Mouse (Mus musculus): ENCODE results near the gene Fxn.
"Not testable (repeated sequence)": the region's sequence is repeated elsewhere in the genome, so short reads cannot be mapped to it uniquely, and the experiment has no call there.

The Fxn gene

DNA sequence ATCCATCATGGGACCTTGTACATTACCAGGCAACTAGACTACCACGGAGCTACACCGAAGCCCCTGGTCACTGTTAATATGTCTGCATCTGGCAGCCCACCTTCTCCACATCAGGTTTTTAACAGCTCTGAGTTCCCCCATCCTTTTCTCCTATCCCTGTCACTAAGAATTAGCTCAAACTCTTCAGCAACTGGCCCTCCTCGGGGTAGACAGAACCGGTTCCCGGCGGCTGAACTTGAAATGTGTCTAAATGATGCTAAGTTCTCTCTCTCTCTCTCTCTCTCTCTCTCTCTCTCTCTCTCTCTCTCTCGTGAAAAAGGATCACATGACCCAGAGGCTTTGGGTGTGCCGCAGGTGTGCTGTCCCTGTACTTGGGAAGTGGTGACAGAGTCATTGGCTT lies 39.1 kb downstream of the Fxn start:
- DNase-seq = no peak

DNA sequence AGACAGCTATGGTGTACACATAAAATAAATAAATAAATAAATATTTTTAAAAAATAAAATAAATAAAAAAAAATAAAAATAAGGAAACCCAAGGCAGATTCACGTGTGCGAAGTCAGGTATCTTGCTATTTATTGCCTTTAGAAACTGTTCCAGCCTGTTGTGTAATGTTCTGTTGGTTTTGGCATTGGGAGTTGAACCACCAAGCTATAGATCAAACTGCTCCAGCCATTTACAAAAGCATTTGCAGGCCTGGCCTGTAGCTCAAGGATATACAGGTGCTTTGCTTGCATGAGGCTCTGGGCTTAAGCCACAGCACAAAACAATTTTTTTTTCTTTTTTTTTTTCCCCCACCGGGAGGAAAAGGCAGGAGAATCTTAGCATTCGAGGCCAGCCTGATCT lies 42.4 kb downstream of the Fxn start:
- DNase-seq = no peak

DNA sequence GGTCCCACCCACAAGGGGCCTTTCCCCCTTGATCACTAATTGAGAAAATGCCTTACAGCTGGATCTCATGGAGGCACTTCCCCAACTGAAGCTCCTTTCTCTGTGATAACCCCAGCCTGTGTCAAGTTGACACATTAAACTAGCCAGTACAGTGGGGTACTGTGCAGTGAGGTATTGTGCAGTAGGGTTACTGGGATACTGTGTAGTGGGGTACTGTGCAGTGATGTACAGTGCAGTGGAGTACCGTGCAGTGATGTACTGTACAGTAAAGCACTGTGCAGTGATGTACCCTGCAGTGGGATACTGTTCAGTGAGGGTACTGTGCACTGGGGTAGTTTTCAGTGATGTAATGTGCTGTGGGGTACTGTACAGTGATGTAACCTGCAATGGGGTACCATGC lies 48.0 kb downstream of the Fxn start:
- not testable (repeated sequence) for DNase-seq

DNA sequence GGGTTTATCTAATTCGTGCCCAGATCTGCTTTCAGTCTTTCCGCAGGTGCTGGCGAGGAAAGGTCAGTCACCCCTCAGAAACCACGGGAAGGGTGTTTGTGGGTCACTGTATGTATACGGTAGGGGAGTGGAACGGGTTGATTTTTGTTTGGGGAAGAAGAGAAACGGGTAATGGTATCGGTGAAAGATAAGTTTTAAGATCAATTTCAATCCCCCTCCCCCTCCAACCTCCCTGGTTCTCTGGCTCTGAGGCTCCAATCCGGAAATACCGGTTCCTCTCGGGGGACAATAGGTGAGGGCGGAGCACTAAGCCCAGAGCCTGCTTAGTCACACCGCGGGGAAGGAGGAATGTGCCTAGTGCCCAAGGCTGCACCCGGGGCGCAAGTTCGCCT lies 55.1 kb downstream of the Fxn start:
- no peak for DNase-seq

DNA sequence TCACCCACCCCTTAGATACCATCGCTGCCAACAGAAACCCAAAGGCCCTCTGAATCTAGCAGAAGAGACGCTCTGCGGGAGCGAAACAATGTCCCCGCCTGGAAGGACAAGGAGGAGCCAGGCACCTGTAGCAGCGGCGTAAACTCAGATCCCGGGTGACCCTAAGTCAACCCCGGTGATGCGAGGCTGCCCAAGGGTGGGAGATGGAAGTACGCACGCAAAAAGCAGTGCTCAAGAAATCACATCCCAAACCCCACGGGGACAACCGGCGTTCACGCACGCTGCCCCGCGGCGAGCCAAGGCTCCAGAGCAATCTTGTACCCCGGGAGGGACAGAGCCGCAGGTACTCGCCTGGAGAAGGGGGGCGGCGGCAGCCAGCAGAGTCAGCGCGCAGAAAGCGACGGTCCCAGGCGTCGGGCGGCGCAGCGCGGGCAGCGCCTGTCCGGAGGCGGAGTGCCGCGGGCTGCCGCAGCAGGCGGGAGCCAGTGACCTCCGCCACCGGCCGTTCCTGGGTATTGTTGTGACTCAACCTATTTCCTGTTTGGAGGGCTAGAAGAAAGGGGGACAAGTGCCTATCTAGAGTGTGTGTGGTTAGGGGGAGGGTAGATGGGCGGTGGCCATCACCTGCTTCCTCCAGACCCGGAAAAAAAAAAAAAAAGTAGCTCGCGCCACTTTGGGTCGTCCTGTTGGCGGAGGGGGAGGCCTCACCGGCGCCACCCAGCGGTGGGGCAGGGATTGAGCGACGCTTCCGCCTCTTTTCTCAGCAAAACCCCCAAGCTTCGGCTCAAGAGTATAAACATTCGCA lies 55.7 kb downstream of the Fxn start, which contains the start of gene Tjp2:
TSS of gene Tjp2 (minus strand) at position 531 of the 805 bp plus-strand sequence.
- DNase-seq = peak; percentile 9

DNA sequence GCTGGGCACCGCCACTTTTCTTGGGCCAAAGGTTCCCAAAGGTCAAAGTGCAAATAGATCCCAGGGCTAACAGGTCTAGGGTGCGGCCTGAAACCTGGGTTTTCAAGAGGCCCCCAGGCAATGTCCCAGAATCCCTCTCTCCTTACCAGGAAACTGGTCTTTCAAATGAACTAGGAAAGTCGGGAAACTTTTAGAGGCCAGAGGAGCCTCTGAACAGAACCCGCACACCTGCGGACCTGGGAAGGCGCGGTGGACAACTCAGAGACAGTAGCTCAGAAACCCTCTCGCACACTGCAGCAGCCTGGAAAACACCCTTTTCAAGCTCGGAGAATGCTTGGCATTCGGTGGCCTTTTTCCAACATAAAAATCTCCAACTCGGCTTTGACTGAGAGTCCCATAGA lies 56.6 kb downstream of the Fxn start:
- DNase-seq = no peak

DNA sequence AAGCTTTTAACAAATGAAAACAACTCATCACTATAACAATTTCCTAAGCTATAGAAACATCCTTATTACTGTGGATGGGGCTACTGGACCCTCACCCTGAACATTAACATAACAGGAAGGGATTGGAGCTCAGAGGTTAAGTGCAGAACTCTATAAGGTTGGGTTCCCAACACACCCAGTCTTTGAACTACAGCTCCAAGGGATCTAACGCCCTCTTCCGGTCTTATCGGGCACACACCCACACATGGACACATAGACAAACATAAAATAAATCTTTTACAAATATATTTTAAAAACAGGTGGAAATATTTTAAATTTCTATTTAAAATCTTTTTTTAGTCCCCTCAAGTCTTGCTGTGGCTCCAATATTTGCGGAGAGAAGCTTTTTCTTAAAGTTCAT lies 59.0 kb downstream of the Fxn start:
- no peak for DNase-seq

DNA sequence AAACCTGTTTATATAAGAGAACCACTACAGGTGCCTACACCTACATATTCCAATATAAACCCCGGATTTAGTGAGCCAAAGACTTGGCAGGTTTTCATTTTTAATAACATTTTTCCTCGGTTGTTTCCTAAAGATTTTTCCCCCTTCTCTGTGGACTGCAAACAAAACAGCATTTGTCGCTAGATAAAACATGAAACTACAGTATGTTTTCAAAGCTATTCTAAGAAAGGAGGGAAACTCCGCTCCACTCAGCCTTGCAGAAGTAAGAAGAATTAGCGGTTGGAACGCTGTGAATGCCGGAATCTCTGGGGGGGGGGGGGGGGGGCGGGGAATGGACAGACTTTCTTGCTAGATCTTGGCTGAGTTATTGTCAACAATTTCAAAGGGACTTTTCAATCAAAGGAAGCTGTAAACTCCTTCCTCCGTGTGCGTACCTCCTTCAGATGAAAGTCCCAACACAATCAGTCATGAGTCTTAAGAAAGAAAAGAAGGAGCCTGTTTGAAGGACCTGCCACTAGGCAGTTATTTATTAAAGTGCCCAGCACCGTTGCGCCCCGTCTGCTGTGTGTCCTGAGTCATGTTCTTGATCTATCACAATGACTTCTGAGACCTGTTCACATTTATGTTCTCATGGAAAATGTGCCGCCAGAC lies 59.5 kb downstream of the Fxn start:
- no peak for DNase-seq

DNA sequence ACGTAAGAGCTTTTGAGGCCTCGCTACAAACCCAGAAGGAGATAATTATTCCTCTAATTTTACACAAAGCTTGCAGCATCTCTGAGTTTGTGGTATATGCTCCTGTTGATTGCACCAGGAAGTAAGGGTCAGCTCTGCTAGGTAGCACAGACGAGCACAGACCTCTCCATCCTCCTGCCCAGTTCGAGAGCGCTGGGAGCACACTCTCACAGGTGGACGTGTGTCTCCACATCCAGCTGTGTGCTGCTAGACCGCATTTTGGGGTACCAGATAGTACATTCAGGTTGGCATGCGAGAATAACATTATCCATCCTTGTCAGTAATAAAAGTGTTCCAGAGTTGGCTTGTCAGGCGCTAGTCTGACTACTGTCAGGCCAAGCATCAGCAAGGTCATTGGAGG lies 61.4 kb downstream of the Fxn start:
- no peak for DNase-seq

DNA sequence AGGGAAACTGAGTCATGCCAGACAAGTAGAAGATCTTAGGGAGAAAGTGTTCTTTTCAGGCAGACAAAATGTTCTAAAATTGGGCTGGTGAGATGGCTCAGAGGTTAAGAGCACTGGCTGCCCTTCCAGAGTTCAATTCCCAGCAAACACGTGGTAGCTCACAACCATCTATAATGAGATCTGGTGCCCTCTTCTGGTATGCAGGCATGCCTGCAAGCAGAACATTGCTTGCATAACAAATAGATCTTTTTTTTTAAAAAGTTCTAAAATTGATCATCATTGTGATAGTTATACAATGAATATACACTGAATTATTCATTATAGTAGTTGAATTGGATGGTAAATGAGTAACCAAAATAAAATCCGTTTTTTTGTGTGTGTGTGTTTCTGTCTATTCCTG lies 62.1 kb downstream of the Fxn start:
- no peak for DNase-seq

DNA sequence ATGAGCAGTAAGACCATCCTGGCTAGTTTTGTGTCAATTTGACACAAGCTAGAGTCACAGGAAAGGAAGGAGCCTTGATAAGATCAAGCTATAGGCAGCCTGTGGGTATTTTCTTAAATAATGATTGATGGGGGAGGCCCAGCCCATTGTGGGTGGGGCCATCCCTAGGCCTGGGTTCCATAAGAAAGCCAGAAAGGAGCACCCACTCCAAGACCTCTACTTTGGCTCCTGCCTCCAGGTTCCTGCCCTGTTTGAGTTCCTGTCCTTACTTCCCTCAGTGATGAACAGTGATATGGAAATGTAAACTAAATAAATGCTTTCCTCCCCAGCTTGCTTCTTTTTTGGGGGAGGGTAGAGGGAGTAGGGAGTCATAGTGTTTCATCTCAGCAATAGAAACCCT lies 62.6 kb downstream of the Fxn start:
- no peak for DNase-seq

DNA sequence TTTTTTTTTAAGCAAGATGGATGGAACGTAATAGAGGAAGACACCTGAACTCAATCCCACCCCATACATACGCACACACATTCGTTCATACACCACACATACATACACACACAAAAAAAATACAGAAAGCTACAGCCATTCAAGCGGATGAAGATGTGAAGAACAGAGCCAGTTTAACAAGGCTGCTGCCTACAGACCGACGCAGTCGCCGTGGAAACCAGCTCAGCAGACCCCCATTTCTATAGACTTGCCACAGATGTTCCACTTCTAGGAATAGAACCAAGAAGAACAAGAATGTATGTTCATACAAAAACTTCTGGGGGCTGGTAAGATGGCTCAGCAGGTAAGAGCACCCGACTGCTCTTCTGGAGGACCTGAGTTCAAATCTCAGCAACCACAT lies 63.6 kb downstream of the Fxn start:
- DNase-seq = no peak

DNA sequence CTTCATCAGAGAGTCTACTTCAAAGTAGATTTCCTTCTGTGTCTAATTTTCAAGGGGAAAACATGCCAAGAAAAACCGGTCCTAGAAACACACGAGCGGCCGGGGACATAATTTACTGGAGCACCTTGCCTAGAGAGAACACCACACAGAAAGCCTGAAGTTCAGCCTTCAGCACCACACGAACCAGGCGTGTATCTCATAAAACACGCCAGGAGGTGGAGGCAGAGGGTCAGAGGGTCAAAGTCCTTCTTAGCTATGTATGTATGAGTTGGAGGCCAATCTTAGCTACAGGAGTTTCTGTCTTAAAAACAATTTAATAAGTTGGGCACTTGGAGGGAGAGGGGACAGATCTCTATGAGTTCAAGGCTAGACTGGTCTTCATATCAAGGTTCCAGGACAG lies 65.5 kb downstream of the Fxn start:
- DNase-seq = no peak

DNA sequence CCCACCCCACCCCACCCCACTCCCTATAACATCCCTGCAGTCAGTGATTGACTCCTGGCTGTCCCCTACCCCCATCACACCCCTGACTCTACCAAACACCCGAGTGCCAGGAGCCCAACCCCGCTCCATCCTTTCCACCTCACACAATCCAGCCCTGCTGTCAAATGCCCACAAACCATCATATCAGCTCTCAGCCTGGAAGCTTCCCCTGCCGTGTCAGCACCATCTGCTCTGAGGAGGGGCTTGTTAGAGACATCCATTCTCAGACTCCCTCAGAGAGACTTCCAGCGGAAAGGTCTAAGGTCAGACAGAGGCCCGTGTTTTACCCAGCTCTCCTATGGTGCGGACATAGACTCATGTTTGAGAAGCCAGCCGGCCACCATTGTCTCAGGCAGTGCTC lies 67.1 kb downstream of the Fxn start:
- DNase-seq = no peak

DNA sequence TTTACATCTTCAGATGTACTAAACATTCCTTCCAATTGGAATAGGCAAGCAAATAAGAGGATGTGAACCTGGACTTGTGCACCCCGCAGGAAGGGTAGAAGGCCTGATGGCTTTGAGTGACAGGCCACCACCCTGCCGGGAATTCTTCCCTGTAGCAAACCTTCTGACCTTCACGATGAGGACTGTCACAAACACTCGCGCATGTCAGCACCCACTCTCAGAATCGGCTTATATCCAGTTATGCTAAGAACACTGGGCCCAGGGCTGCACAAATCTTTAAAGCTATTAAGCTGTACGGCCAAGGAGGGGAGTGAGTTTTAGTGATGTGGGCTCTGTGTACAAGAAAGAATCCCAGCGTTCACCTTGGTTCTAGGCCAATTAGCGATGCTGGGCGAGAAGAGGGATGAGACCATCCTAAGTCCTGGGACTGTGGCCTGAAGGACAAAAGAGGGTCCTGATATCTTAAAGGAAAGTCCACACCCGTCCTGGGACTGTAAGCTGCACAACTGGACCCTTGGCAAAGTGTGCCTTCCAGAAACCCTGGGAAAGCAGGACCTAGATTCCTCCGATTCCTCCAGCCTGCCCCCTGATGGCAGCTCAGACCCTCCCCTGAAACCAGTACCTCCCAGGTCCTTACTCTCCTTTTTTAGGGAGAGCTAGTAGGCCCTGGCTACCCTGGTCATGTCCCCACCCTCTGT lies 67.7 kb downstream of the Fxn start:
- no peak for DNase-seq
